Mouse (Mus musculus) lung, postnatal 25 days (tissue): ENCODE measurements at regions not wholly inside any gene's neighbourhood (a gene's known extent, or its start where the extent isn't known, plus 50 kb on each side); places are given as distances from the start of the nearest gene placed in this dataset.

Experiments used
- DNase-seq: peaks from one replicate; pipeline ENCODE4 v3.0.0; 2022; ENCODE audit warnings: low spot score

- DNase-seq, result no peak
These were observed 140.3 kb upstream of the Runx1 start for GRCm38 (mm10) chr16:92966069-92966866.

- no peak for DNase-seq
These were observed 139.7 kb upstream of the Runx1 start for GRCm38 (mm10) chr16:92965651-92966050.

GRCm38 (mm10) chr16:92963582-92963981 is 137.6 kb upstream of the Runx1 start:
- no peak for DNase-seq

GRCm38 (mm10) chr16:92961361-92961760 is 135.4 kb upstream of the Runx1 start:
- DNase-seq, result no peak

- no peak for DNase-seq
These were observed 134.8 kb upstream of the Runx1 start for GRCm38 (mm10) chr16:92960740-92961139.

GRCm38 (mm10) chr16:92958967-92959366 is 133.0 kb upstream of the Runx1 start:
- no peak for DNase-seq

GRCm38 (mm10) chr16:92958146-92958545 is 132.2 kb upstream of the Runx1 start:
- DNase-seq, result no peak

- no peak for DNase-seq
These were observed 129.6 kb upstream of the Runx1 start for GRCm38 (mm10) chr16:92955508-92955907.

GRCm38 (mm10) chr16:92955087-92955486 is 129.1 kb upstream of the Runx1 start:
- DNase-seq, result no peak

GRCm38 (mm10) chr16:92953936-92954654 is 128.1 kb upstream of the Runx1 start:
- DNase-seq, result peak; percentile 40

GRCm38 (mm10) chr16:92952336-92953097 is 126.6 kb upstream of the Runx1 start:
- no peak for DNase-seq

GRCm38 (mm10) chr16:92951516-92951915 is 125.6 kb upstream of the Runx1 start:
- DNase-seq, result no peak

- no peak for DNase-seq
These were observed 122.5 kb upstream of the Runx1 start for GRCm38 (mm10) chr16:92948494-92948893.

GRCm38 (mm10) chr16:92946554-92946953 is 120.6 kb upstream of the Runx1 start:
- DNase-seq, result peak; percentile 16

- no peak for DNase-seq
These were observed 118.0 kb upstream of the Runx1 start for GRCm38 (mm10) chr16:92943901-92944300.

GRCm38 (mm10) chr16:92939618-92940017 is 113.7 kb upstream of the Runx1 start:
- no peak for DNase-seq

- DNase-seq, result no peak
These were observed 110.0 kb upstream of the Runx1 start for GRCm38 (mm10) chr16:92935848-92936535.

- DNase-seq, result no peak
These were observed 104.2 kb upstream of the Runx1 start for GRCm38 (mm10) chr16:92930103-92930502.

GRCm38 (mm10) chr16:92928201-92928600 is 102.3 kb upstream of the Runx1 start:
- DNase-seq, result no peak

GRCm38 (mm10) chr16:92927662-92928061 is 101.7 kb upstream of the Runx1 start:
- no peak for DNase-seq

GRCm38 (mm10) chr16:92926853-92927252 is 100.9 kb upstream of the Runx1 start:
- DNase-seq, result no peak

GRCm38 (mm10) chr16:92920947-92921346 is 95.0 kb upstream of the Runx1 start:
- no peak for DNase-seq
